Mouse (Mus musculus): ENCODE results near the gene Tubgcp2. TPM values are rescaled to one million over a fixed set of nuclear protein-coding genes. Genes with fewer than 3 reads are reported as not detected.
A peak's percentile ranks its signal among the peaks of the same experiment; 100 is the strongest.

Tubgcp2 gene
- 10 to 100 TPM; 24.2 to 35.8 (median 32.2) TPM for total RNA-seq (2022)

DNA sequence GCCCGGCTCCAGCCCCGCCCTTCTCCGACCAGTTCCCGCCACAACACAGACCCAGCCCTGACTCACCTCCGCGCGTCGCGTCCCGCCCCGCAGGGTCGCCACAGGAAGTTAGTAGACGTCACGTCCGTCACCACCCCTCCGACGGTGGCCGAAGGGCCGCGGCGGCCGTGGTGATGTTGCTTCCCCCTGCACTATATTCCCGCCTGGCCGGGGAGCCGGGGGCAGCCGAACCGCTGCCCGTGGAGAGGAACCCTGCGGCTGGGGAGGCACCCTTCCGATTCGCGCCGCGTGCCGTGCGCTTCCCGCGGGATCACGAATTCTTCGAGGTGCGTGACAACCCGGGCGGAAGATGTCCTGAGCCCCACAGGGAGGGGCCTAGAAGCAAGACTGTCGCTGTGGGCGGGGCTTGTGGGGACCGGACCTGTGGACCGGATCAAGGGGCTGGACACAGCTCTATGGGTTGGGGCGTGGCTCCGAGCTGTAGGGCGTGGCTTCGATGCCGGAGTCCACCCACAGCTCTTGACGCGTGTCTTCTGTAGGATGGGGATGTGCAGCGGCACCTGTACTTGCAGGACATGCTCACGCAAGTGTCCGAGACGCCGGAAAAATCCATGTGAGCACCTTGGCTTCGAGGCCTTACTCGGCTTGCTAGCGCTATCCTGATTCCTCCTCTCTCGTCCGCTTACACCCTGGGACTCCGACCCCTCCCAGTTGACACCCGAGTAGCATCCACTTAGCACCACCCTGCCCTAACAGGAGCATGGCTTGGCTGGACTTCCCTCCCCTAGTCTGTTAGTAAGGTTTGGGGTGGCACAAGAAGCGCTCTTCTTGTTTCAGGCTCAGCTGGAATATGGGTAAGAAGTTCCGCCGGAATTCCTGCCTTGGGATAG is at the start of gene Tubgcp2, which contains the start of gene Zfp511:
Gene Tubgcp2, minus strand, starts transcription at position 389 of the 890 bp plus-strand sequence.
Gene Zfp511, plus strand, starts transcription at position 111 of the 890 bp plus-strand sequence.
- DNase-seq, result peak; percentile 96

DNA sequence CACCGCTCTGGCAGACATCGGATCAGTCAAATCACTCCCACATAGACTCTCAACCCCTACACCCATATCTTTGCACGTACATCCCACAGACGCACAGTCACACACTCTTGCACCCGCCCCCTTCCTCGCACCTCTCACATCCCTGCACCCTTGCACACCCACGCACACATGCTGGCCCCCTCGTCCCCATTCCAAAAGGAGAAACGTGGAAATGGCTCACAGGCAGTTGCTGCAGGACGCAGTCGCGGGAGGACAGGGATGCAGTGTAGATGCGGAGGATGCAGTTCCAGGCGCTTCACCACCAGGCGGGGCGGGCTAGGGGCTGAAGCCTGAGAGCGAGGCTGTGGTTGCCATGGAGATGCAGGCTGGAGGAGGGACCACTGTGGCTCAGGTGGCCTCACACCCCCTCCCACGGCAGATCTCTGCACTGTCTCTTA is 45.8 kb upstream of the Tubgcp2 start, which contains the start of gene Caly:
Gene Caly, minus strand, starts transcription at position 307 of the 437 bp plus-strand sequence.
- DNase-seq, result no peak

DNA sequence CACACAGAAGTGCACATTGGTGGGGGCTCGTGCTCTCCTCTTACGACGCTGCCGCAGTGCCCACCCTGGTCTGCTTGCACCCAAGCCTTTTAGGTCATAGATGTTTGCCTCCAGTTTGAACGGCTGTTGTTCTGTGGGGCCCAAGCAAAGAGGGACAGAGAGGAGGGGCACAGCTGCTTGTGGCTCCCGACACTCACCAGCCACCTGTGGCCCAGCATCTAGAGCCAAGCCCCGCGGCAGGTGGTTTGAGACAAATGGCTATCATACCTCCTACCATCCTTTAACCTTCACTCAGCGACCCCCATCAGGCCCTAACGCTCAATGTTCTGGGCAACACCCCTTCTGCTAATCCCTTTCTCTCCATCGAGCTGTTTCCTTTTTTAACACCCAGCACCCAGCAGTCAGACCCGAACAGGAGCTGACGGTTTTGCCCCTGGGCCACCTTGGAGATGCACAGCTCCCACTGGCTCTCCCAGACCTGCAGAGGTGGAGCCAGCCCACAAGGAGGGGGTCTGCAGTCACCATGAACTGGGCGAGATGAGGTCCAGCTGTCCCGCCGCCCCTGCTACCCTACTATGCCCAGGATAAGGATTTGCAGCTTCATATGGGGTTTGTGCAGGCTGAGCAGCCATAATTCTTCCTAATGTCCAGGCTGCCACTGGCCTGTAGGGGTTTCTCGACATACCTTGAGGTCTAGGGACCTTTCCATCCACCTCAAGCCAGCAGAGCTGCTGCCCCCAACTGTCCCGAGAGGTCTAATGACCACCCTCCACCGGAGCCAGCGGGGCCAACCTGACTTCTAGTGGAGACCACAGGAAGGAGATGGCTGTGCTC is 45.2 kb upstream of the Tubgcp2 start:
- no peak for DNase-seq

DNA sequence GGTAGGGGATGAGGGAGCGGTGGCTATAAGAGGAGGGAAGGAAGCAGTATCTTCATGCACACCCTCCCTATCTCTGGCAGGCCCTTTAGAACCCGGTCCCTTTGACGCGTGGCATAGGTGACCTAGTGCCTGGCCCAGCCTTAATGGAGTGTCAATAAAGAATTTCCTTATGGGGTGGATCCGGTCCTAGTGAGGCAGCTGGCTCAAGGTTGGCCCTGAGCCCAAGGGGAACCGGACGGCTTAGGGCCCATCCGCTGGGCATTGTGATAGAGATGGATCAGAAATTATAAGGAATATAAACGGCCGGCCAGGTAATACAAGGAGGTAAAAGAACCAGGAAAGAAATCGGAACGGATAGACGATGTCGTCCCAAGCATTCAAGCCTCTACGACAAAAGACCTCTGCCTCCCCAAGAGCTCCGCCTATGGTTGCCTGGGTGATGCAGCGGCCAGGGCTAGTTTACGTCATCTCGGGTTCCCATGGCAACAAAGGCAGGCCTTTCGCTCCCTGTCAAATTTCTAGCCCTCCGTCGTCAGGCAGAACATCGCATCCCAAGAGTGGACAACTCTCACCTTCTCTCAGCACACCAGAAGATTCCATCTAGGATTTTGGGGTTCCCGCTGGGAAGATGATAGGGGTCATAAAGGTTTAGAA is 44.2 kb upstream of the Tubgcp2 start:
- peak; percentile 85 for DNase-seq

DNA sequence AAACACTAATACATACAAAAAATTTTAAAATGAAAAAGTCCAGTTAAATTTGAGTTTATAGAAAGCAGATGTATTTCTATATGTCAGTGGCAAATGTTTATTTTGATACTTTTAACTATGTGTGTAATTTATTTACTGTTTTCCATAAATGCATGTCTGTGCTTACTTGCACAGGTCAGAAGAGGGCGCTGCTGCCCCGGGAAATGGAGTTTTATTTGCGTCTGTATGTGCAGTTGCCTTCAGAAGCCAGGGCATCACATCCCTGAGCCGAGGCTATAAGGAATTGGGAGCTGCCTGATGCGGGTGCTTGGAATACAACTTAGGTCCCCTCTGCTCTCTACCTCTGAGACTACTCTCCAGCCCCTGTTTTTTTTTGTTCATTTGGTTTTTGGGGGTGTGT is 42.2 kb upstream of the Tubgcp2 start:
- peak; percentile 50 for DNase-seq

DNA sequence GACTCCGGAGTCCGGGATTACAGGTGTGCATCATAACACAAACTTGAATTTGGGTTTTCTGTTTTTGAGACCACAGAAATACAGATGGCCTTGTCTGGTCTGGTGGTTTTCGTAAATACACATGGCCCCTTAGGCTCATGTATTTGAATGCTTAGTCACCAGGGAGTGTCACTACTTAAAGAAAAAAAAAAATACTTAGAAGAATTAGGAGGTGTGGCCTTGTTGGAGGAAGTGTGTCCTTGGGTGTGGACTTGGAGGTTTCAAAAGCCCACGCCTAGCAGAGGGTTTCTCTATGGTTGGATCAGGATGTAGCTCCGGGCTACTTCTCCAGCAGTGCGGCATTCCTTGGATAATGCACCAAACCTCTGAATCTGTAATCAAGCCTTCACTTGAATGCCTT is 41.2 kb upstream of the Tubgcp2 start:
- no peak for DNase-seq

DNA sequence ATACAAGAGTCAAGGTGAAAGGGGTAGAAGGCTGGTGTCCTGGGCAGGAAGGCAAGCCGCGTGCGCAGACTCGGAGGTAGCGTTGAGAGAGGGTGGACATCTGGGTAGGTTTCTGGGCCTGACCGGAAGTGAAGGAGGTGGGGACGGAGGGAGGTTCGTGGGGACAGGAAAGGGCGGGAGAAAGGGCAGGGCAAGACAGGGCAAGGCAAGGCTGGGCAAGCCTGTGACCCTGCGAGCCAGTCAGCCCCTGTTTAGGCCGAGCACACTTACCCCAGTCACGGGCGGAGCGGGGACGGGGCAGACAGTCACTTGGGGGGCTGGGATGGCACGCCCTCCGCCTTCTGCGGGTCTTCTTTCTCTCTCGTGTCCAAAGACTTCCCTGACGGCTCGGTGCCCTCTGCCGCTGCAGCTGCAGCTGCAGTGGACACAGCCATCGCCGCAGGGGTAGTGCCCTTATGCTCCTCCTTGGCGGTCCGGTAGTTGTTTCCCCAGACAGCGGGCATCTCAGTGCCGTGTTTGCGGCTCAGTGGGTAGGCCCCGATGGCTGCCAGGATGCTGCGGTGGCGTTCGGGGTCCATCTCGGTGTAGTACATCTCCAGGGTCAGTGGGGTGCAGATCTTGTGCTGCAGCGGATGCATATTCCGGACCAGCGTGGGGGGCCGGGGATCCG is 33.7 kb upstream of the Tubgcp2 start:
- DNase-seq, result no peak

DNA sequence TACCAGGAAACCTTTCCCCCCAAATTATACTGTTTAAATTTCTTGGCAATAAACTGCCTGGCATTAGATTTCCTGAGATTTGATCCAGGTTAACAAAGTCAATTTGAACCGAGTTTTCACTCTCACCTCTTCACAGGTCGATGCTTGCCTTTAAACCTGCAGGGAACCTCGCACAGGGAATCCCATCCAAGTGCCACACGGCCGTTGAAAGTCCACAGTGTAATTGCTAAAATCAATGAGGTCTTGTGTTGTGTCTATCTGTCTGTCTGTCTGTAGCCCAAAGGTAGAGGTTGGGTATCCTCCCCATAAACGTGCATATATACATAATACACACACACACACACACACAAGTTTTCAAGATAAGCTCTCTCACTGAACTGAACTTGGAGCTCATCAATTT is 30.9 kb upstream of the Tubgcp2 start:
- no peak for DNase-seq

DNA sequence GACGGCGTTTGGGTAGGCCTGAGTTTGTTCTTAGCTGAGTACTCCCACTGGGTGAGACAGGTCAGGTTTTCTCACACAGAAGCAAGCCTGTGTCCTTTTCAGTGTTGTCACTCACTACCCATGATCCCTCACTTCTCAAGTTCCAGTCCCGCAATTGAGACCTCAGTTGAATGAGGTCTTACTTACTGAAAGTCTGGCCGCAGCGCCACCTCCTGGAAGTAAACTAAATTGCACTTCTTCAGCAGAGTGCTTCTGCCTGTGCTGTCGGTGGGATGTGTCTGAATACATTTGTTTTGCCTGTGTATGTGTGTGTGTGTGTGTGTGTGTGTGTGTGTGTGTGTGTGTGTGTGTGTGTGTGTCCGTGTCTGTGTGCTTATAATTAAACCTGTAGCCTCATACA is 26.6 kb upstream of the Tubgcp2 start:
- peak; percentile 27 for DNase-seq

DNA sequence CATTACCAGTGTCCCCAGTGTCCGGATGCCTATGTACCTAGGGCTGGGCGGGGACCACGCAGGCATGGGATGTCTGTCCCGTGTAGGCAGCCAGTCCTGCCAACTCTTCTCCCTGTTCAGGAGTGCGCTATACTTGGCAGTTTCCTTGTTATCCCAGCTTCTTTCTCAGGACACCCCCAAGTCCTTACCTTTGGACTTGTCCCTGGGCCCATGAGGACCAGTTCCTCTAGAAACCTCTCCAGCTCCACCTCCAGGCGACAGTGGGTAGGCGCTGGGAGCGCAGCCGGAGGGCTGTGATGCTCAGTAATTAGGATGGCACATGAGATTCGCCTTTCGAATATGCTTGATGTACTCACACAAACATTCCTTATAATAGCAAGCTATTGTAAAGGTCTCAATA is 25.8 kb upstream of the Tubgcp2 start:
- DNase-seq, result no peak

DNA sequence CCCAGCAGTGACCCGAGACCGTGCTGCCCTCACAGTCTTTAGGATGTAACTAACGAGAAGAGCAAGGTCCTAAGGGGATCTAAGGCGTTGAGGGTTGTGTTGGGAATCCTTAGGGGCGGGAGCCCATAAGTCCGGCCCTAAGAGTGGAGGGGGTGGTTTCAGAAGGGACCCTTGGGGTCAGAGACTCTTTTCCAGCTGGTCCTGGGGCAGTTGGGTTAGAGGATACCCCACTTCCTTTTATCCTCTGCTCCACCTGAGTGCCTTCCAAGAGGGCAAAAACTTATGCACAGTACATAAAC is 25.3 kb upstream of the Tubgcp2 start:
- no peak for DNase-seq

DNA sequence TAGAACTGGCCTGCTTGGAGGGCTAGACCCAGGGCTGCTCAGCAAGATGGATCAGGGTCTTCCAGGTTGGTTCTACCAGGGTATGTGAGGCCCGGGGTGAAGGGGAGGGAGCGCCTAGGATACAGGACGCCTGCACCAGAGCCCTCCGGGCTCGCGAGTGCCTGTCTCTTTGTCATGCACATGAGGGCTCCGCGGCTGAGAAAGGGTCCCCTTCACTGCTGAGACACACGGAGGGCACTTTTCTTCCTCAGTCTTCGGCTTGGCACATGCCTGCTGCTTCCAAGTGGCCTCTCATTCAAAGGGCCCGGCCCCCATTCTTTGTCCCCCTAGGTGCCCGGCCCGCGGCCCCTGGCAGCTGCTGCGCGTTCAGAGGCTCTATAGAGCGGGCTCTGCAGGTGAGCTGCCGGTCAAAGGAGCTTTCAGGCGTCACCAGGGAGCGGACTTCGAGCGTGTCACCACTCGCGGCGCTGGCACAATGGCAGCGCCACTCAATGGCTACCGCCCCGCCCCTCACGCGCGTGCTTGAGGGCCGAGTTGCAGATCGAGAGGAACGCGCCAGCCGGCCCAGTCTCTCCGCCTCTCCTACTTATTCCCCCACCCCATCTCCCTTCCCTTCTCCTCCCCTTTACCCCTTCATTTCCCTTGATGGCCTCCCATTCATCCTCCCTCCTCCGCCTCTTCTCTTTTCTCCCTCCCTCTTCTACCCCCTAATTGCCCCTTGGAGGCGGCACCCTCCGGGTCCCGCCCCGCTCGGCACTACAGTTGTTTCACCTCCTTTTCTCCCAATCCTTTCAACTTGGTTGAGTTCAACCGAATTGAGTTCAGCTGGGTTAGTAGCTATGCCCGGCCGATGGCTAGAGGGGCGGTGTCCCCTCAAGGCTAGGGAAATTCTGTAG is 24.7 kb upstream of the Tubgcp2 start:
- DNase-seq, result no peak

DNA sequence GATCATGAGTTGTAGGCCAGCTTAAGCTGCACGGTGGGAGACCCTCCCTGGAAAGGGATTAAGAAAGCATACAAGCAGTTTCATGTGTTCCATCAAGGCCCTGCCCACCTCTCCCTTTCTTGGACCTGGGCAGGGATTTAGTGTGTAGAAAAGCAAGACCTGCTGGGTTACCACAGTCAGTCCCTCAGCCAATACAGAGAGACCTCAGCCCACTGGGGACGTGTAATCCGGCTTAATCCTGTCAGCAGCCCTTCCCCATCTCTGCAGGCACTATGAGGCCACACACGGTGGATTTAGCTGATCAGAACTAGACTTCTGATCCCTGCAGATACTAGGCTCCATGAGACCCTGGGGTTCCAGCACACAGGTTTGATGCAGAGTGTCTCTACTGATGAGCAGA is 23.1 kb upstream of the Tubgcp2 start:
- no peak for DNase-seq

DNA sequence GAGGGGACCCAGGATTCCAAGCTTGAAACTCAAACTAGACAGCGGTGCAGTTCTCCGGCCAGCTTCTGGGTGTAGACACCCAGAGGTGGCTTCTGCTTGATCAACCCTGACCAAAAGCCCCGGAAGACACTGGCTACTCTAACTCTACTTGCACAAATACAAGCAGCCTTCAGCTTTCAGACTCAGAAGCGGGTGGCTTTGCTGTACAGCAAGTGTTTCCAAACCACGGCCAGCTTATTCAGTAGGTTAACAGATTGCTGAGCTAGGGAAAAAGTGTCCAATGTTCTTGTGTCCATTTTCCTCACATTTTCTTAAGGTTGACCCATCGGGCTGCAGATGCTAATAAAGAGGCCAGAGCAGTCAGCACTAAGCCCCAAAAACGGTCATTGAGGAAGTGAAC is 22.1 kb upstream of the Tubgcp2 start:
- DNase-seq, result no peak

DNA sequence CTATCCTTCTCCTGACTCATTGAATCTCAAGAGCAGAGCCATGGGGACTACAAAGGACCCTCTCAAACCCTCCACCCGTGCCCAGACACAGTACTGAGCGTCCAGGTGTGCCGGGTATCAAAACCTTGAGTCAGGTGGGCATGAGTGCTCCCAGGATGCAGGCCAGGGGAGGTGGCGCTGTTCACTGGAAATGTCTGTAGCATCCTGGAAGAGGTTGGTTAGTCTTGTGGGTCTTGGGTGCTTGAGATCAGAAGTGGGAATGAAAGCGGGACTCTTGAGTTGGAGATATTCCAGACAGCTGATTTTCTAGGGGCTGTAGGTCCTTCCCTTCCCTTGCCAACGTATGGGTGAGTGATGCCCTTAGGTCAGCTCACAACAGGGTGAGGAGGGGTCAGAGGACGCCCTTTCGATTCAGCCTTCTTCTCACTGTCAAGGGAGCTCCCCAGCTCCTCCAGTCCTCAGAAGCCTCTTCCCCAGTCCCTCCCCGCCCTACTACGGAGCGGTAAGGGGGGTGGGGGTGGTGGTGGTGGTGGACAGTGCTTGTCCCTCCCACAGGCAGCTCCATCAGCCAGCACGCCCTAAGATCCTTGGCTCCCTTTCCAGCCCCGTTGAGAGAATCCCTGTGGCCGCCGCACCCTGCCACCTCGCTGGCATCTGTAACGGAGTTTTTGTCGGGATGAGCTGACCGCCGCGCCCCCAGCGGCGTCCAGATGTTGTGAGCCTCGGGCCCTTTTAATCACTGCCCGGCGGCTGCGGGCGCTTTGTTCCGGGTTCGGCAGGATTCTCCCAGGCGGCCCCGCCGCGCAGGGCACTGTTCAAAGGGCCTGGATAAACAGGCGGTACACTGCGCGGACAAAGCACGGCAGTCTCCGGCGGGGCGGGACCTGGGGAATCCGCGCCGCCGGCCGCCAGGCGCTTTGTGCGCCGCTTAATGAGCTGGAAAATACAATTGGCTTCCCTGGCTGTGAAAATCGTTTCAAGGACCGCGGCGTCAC is 21.2 kb upstream of the Tubgcp2 start:
- DNase-seq, result no peak

DNA sequence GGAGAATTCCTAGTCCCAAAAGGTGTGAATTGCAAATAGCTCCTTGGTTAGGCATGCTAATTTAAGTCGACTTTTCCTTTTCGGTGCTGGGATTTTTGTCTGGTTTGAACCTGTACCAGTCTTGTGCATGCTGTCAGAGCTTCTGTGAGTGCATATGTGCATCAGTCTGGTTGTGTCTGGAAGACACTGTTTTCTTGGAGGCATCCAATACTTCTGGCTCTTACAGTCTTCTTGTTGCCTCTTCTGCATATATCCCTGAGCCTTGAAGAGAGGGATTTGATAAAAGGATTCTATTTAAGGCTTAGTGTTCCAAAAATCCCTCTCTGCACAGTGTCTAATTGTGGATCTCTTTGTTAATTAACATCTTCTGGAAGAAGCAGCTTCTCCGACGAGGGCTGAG is 17.7 kb upstream of the Tubgcp2 start:
- DNase-seq, result no peak

DNA sequence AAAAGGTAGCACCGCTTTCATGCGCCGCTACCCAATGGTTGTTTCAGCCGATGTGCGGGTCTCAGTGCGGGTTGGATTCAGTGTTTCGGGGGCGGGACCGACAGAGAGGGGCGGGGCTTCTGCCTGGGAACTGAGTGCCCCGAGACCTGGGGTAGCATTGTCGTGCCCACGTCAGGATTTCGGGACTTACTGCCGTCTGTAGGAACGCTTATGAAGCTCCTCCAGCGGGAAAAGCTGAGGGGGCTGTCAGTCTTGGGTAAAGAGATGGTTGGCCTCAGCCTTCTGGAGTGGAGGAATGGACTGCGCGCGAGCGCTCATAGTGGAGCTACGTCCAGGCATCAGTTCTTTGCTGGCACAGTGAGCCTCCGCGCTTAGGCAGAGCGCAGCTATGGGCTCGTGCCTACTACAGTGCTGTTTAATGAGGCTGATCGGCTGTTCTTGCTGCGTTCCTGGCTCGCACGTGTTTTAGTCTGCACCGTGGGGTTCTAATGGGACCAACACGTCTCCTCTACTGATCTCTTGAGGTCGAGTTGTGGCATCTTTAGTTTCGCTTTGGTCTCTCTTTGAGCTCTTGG is 12.7 kb upstream of the Tubgcp2 start:
- no peak for DNase-seq

DNA sequence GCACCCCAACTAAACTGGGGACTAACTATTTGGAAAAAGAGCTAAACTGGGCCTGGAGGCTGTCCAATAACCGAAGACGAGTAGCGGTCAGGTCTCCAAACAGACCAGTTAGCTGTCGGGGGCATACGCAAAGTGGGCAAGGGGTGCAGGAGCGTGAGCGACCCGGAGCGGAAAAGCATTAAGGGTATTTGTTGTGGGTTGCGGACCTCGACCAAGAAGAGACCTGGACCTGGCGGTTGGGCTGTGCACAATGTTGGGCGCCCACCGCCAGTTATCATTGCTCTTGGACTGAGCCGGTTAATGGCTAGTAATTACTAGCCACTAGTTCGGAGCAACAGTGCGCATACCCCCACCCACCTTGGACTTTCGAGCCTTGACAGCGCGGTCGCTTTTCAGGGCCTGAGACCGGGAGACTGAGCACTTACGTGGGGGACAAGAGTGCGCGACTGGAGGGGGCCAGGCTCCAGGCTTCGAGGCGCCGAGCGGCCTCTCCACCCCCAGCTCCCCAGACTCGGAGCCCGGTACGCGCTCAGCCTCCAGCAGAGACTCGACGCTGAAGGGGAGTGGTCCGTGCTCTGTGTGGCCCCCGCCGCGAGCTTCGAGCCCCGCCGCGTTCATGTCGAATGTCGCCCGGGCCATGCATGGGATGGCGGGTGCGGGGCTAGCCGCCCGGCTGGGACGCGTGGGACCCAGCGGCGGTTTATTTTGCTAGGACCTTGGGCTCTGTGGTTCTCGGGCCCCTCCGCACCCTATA is 12.1 kb upstream of the Tubgcp2 start, which contains the start of gene Msx3:
Gene Msx3, minus strand, starts transcription at position 729 of the 754 bp plus-strand sequence.
- no peak for DNase-seq

DNA sequence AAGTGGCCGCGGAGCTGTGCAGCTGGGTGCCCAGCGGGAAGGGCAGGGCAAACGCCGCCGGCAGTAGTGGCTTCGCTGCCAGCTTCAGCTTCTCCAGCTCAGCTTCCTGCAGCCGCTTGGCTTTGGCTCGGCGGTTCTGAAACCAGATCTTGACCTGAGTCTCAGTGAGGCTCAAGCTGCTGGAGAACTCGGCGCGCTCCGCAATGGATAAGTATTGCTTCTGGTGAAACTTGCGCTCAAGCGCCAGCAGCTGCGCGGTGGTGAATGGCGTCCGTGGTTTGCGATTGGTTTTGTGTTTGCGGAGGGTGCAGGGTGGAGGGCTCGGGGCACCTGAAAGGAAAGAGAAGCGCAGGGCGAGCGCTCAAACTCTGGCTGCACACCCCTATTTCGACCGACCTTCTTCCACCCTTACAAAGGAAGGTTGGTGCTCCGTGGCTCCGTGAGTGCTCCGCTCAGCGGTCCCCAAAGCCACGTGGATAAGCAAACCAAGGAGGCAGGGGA is 11.4 kb upstream of the Tubgcp2 start:
- no peak for DNase-seq

Measured in adrenal gland, adult 8-10 months (tissue).